Mouse (Mus musculus) layer of hippocampus, adult 2 months (tissue): Measurements from ENCODE around the gene Acadl. TPM values are rescaled to one million over a fixed set of nuclear protein-coding genes. Genes with fewer than 3 reads are reported as not detected.
A peak's percentile ranks its signal among the peaks of the same experiment; 100 is the strongest.

Experiments
- DNase-seq, 2 experiments: peaks; one replicate each; pipeline ENCODE4 v3.0.0; 2022; ENCODE audit warnings: low spot score in 2 of 2
- H3K27ac ChIP-seq: fragments of 200-600 bp; 2 replicates; pipeline ENCODE4 v1.8.1; 2022
- H3K4me3 ChIP-seq: fragments of 200-600 bp; 2 replicates; pipeline ENCODE4 v1.8.1; 2022; ENCODE audit warnings: mild to moderate bottlenecking
- CTCF ChIP-seq: fragments of 200-600 bp; conservative IDR thresholded peaks from 2 replicates; pipeline ENCODE4 v1.8.1; 2022; ENCODE audit warnings: antibody characterized with exemption, mild to moderate bottlenecking, moderate library complexity
- total RNA-seq, 2 experiments: library from RNA; stranded (reverse); gene quantifications; 2 replicates each; pipeline ENCODE4 v1.2.3; 2021

Acadl gene
- total RNA-seq, 2 experiments from 2014 or later: 31.7 to 33.0 TPM

DNA sequence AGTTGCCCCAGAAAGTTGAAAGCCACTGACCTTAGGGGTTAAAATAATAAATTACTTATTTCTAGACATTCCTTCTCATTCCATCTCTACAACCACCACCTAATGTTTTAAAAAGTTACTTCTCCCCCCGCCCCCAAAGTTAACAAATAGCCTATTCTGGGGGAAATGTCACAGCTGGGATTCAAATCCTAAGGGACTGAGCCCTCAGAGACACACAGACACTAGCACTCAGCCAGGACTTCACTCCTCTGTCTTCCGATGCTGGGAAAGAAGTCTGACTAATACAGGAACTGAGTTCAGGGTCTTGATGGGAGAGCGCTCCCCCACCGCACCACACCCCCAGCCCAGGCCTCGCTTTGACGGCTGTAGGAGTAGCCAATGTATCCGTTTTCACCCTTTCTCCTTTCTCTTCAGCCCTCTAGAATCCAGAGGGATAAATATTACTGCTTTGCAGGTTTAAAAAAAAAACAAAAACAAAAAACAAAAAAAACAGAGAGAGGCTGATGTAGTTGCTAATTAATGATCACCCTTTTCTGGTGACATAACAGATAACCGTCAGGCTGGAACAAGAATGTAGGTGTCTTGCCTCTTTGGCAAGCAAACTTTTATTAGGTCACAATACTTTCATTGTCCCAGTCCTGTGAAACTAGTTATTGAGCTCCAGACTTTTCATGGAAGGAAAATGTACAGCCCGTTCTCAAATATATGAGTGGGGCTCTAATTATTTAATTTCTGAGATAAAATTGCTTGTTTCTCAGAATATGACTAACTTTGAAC lies 31.1 kb downstream of the Acadl start:
- H3K27ac ChIP-seq: no peak overlapping the region
- TF ChIP-seq CTCF: no peak
- no peak for DNase-seq
- H3K4me3 ChIP-seq: no peak overlapping the region

DNA sequence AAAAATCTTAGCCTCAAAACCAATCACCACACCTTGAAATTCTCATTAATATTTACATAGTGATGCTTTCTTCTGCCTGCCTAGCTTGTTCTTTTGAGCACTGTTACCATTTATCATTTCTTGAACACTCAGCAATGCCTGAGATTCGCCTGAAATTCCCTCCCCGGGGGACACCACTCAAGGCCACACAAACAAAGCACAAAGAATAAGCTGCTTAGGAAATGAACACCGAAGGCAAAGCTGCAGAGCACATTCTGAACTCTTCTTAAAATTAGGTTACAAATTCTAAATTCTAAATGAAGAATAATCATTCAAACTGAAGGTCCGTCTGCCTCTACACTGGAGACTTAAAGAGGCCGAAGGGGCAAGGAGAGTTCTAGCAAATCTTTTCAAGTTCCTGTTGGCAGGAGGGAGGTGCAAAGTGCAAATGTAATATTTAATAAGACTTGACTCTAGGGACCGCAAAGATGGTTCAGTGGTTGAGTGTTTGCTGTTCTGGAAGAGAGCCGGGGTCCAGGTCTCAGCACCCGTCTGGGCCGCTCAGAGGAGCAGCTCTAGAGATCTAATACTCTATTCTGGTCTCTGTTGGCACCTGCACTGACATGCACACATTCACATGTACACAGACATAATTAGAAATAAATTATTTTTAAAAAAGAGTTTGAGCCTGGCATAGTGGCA lies 33.5 kb downstream of the Acadl start:
- H3K4me3 ChIP-seq: no peak overlapping the region
- DNase-seq: no peak
- no peak for TF ChIP-seq CTCF
- no peak overlapping the region for H3K27ac ChIP-seq

DNA sequence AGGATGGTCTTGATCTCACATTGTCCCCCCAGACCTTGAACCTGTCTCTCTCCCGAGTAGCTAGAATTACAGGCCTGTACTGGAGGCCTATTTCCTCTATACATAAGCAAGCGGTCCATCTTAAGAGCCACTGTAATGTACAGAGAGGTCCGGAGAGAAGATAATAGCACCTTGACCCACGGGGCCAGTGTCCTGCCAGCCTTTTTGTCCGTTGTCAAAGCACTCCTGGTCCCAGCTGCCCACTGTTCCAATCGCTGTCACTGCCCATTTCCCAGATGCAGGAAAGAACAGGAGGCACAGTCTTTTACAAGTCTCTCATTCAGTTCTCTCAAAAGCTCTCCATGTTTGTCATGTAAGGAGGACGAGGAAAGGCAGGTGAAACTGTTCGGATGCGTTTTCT lies 41.1 kb downstream of the Acadl start:
- DNase-seq: no peak
- no peak for TF ChIP-seq CTCF
- H3K4me3 ChIP-seq: no peak overlapping the region
- no peak overlapping the region for H3K27ac ChIP-seq

DNA sequence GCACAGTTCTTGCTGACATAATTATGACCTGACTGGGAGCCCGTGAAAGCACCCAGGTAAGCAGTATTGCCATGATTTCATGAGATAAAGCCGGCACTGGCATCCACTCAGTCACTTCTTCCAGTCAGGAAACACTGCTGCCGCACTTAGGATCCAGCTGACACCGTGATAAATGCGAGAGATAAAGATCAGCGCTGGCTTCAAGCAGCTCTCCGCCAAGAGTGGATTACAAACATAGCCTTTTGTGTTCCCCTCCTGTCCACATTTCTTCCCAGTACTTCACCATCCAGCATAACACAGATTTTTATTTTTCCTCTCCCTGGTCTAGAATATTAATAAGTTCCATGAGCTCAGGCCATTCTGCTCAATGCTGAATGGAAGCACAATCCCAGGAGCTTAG lies 42.8 kb downstream of the Acadl start:
- H3K27ac ChIP-seq: no peak overlapping the region

DNA sequence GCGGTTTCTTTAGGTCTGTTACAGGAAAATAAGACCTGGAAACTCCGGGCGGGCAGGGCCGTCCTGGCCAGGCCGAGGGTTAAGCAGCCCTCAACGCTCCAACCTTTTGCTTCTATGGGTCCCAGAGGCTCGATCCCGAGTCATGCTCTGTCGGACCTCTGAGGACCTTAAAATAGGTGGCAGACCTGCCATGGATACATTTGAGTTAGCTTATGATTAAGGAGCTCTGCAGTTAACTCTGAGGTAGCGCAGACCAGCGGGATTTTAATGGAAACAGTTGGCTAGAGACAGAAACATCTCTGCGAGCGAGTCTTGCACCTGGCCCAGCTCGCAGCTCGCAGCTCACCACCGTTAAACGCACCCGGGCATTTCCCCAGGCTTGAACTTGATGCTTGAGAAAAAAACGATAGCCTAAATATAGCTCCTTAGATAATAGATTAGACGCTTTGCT lies 45.2 kb downstream of the Acadl start:
- Histone ChIP-seq H3K27ac (peak overlapping the region; percentile 98), H3K4me3 (peak overlapping the region; percentile 89)
- no peak for DNase-seq
- TF ChIP-seq CTCF: no peak

More for the DNA sequence above, 42.8 kb downstream of the Acadl start:
- DNase-seq: no peak
- no peak for TF ChIP-seq CTCF
- H3K4me3 ChIP-seq: no peak overlapping the region

DNA sequence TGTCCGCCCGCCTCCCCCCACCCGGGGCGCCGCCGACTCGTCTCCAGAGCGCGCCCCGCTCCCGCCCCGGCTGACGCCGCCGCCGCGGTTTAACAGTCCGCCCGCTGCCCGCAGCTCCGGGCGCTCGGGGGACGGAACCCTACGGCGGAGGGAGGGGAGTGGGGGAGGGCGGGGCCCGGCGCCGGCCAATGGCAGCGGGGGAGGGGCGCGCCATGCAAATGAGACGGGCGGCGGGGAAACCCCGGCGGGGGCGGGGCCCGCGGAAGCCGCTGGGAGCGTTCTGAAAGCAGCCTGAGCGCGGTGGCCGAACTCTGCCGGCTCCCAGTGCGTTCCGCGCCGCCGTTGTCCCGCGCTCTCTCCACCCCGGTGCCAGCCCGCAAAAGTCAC lies 45.6 kb downstream of the Acadl start, which contains the start of gene Kansl1l:
Kansl1l (minus strand) TSS at position 110 of the 387 bp plus-strand sequence.
- Histone ChIP-seq H3K4me3 (peak within 1 kb of the TSS; percentile 89), H3K27ac (peak within 1 kb of the TSS; percentile 98)
- DNase-seq: peak; percentile 91 to 95
- TF ChIP-seq CTCF: no peak

DNA sequence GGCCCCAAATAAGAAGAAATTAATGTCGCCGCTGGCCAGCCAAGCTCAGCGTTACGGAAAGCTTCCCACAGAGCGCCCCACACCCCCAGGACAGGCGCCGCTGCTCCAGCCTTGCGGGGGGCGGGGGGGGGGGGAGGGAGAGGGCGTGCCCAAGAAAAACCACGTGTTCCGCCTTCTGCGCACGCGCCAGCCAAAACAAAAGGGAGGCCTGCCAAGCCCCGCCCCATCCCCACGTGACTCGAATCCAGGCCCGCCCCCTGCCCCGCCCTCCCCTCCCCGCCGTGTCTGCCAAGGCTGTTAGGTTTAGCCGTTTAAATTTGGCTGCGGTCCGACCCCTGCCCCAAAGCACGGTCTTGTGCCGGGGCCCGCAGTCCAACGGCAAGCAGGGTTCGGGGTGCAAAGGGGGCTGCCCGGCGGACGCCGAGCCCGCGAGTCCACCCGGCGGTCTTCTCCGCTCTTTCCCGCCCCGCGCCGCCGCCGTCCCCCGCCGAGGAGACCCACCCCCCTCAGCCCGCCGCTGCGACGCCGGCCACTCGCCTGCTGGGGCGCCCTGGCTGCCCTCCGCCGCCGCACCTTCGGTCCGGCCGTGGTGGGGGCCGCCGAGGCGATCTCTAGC lies 46.1 kb downstream of the Acadl start:
- TF ChIP-seq CTCF: no peak
- peak; percentile 93 to 97 for DNase-seq
- H3K4me3 ChIP-seq: peak overlapping the region; percentile 89

DNA sequence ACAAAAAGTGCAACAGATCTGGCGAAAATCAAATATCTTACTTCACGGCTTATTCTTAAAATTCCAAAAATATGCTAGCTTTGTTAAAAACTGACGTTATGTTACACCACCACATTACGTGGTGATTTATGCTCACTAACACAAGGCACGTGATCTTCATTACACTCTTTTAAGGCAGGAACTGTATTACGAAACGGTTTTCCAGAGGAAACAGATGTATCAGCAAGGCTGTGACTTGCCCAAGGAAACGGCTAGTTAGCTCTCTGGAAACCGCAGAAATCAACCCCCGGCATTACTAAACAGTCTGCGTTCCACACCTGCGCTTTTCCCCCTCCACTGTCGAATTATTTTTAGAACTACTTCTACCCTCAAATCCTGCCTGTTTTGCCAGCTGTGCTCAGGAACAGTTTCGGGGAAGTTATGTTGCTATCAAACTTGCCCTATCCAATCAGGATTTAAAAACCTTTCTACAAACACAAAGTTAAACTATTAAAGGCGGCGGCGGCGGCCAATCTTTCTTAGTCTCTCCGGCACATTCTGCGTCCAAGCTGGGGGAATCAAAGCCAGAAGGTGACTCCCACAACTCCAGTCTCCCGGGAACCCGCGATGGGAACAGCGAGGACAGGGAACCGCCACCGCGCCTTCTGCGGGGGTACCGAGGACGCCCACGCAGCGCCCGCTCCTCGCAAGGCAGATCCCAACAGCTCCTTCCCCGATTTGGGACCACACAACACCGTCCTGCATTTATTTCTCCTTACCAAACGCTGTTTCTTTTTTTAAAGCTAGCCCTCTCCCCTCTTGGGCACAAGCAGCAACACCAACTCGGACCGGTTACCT lies 46.9 kb downstream of the Acadl start:
- peak; percentile 75 to 78 for DNase-seq
- TF ChIP-seq CTCF: no peak
- H3K4me3 ChIP-seq: peak overlapping the region; percentile 89
- peak overlapping the region; percentile 98 for H3K27ac ChIP-seq

More for the DNA sequence above, 46.1 kb downstream of the Acadl start:
- H3K27ac ChIP-seq: peak overlapping the region; percentile 98

DNA sequence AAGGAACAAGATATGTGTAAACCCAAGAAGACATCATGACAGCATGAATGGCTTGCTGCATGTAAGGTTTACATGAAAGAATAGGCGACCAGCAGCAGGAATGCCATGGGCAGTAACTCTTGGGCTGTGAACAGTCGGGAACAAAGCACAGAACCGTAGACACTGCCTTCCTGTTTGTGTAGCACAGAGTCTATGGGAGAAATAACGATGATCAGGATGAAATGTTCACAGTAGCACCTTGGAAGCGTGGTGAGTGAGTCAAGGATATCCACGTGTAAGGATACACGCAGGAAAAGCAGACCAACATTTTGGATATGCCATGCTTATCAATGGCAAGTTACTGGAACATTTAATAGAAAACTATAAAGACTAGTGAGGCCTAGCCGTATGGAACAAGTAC lies 48.3 kb downstream of the Acadl start:
- peak overlapping the region; percentile 98; the same call in 1 of the 2 replicates for H3K27ac ChIP-seq

DNA sequence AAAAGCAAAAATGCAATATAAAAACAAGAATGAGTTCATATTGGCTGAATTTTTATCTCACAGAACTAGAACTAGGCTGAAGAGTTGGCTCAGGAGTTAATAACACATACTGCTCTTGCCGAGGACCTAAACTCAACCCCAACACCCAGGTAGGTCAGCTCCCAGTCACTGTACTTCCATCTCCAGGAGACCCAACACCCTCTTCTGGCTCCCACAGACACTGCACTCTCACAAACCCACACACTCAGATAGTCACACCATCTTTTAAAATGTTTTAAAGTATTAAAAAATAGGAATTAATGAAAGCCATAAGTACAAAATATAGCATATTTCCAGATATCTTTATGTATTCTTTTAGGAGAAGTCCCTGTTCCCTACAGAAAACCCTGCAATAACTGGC lies 49.9 kb downstream of the Acadl start:
- no peak overlapping the region for H3K27ac ChIP-seq
- TF ChIP-seq CTCF: peak; percentile 28; the same call in 1 of the 2 replicates
- no peak for DNase-seq

More for the DNA sequence above, 48.3 kb downstream of the Acadl start:
- DNase-seq: no peak
- peak overlapping the region; percentile 89; the same call in 1 of the 2 replicates for H3K4me3 ChIP-seq
- TF ChIP-seq CTCF: no peak

DNA sequence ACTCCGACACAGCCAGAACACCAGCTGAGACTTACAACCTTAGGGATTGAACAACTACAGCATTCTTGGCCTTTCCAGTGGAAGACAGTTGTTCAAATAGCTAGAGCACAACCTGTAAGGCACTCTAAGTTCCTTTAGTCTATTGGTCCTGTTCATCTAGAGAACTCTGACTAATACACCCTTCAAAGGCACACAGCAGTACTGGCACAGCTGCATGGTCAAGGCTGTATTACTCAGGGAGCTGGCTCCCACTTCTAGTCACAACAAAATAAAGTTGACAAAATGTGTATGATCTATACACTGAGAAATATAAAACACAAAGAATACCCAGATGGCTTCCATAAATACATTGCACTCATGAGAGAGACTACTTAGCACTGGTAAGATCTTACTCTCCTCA lies 56.3 kb downstream of the Acadl start:
- DNase-seq: no peak
- no peak for TF ChIP-seq CTCF

More for the DNA sequence above, 49.9 kb downstream of the Acadl start:
- H3K4me3 ChIP-seq: no peak overlapping the region

DNA sequence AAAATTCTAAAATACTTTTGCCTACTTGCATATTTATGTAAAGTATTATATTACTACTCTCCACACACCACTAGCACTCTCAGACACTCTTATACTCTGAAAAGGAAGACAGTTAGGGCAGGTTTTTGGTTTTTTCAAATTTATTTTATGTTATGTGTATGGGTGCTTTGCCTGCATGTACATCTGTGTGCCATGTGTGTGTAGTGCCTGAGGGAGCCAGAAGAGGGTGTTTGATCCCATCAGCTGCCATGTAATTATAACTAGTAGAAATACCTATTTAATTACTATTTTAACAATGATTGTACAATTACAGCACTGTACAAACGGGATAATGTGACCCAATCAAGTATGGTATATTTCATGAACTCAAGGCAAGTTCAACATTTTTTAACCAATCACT lies 57.7 kb downstream of the Acadl start:
- H3K4me3 ChIP-seq: no peak overlapping the region
- DNase-seq: no peak
- no peak overlapping the region for H3K27ac ChIP-seq
- peak; percentile 17; the same call in 1 of the 2 replicates for TF ChIP-seq CTCF

More for the DNA sequence above, 56.3 kb downstream of the Acadl start:
- Histone ChIP-seq H3K27ac (no peak overlapping the region), H3K4me3 (no peak overlapping the region)
